Mouse (Mus musculus) limb, embryonic 15.5 days (tissue): ENCODE measurements around the gene Trp53inp2. TPM values are rescaled to one million over a fixed set of nuclear protein-coding genes. Genes with fewer than 3 reads are reported as not detected.

ENCODE experiments used
- ATAC-seq: fragments of 200-750 bp; cut with Nextera tagmentation; 2 replicates; pipeline ENCODE4 v1.8.0; 2017; ENCODE audit warnings: low read depth, moderate TSS enrichment; ENCODE audit not compliant: insufficient number of reproducible peaks, low FRiP score, low TSS enrichment
- H3K27ac ChIP-seq: fragments of 300-500 bp; sonication (generic); 2 replicates; pipeline ENCODE4 v1.5.1; 2015; ENCODE audit warnings: moderate library complexity, mild to moderate bottlenecking, inconsistent platforms
- H3K27me3 ChIP-seq: fragments of 300-500 bp; sonication (generic); 2 replicates; pipeline ENCODE4 v1.6.1; 2015; ENCODE audit warnings: inconsistent platforms
- H3K36me3 ChIP-seq: fragments of 300-500 bp; sonication (generic); 2 replicates; pipeline ENCODE4 v1.6.1; 2015; ENCODE audit warnings: inconsistent platforms
- H3K4me1 ChIP-seq: fragments of 300-500 bp; sonication (generic); 2 replicates; pipeline ENCODE4 v1.6.1; 2015; ENCODE audit warnings: inconsistent platforms
- H3K4me2 ChIP-seq: fragments of 300-500 bp; sonication (generic); 2 replicates; pipeline ENCODE4 v1.6.1; 2015; ENCODE audit warnings: mild to moderate bottlenecking, inconsistent platforms
- H3K4me3 ChIP-seq: fragments of 300-500 bp; sonication (generic); 2 replicates; pipeline ENCODE4 v1.5.1; 2015; ENCODE audit warnings: mild to moderate bottlenecking, inconsistent platforms
- H3K9ac ChIP-seq: fragments of 300-500 bp; sonication (generic); 2 replicates; pipeline ENCODE4 v1.6.1; 2015; ENCODE audit warnings: inconsistent platforms
- H3K9me3 ChIP-seq: fragments of 300-500 bp; sonication (generic); 2 replicates; pipeline ENCODE4 v1.6.1; 2016; ENCODE audit warnings: inconsistent platforms
- WGBS: fragments of 180-500 bp; shearing (Covaris S2); methylation state at CpG from one replicate; pipeline ENCODE4 v1.1.7; 2015; 5-methylcytosine and 5-hydroxymethylcytosine counted together
- polyA plus RNA-seq: library from polyadenylated mRNA; unstranded; fragments of >200 nt; fragmentation: Nextera tagmentation; extraction: Ambion mirVana; gene quantifications from 2 replicates; pipeline ENCODE4 v1.2.1, GENCODE M21; 2015

The Trp53inp2 gene
- polyA plus RNA-seq, 1 experiment from 2014 or later, result 16.7 TPM

DNA sequence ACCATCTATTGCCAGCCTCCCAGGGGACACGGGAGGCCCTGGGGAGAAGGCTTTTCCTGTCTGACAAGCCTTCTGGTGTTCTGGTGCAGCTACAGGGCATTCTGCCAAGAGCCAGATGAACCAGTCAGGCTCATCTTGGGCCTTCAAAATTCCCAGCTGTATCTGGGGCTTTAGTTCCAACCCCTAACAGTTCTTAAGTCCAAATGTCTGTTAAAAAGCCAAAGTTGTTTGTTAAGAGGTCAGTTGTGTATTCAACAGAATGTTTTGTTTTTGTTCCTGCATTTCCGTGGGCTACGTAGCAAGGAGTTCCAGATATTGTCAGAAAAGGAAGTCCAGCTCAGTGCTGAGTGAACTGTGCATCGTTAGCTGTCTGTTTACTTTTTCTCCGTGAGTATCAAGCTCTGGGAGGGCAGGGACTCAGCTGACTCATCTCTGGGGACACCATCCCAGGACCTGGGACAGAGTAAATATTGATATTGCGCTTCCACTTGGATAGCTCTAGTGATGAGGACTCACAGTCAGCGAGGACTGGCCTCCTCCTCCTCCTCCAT lies 11.5 kb upstream of the Trp53inp2 start:
- Histone ChIP-seq H3K9me3 (no peaks in the 10 kb centered on the region), H3K4me3 (no peak overlapping the region), H3K9ac (no peak overlapping the region), H3K27me3 (no peaks in the 10 kb centered on the region), H3K4me1 (0 out of 2 replicates have a peak, but pooled peaks cover 2% of the 10 kb centered on the region), H3K27ac (0 out of 2 replicates have a peak overlapping the region, but pooled peaks have one; percentile 1), H3K4me2 (no peak overlapping the region), H3K36me3 (no peaks in the 10 kb centered on the region)
- WGBS, result 55% methylated on average over 7 of the region's 7 CpGs
- ATAC-seq, result no peak

DNA sequence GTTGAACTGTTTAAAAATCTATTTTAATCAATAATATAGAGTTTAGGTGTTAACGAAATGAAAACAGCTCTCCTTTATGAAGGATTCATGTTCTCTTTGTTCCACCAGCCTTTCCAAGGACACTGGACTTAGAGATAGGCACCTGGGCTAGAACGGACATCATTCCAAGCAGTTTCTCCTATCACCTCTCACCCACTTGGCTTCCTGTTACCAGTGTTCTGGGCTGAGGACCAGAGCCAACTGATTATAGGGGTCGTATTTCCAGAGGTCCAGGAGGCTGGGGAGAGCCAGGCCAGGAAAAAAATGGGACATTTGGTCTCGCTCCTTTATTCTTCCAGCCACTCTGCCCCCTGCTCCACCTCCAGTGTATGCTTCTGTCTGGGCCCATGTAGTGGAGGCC lies 8.4 kb upstream of the Trp53inp2 start:
- Histone ChIP-seq H3K9ac (no peak overlapping the region), H3K4me1 (0 out of 2 replicates have a peak, but pooled peaks cover 2% of the 10 kb centered on the region), H3K4me3 (no peak overlapping the region), H3K36me3 (no peaks in the 10 kb centered on the region), H3K27ac (no peak overlapping the region), H3K9me3 (no peaks in the 10 kb centered on the region), H3K27me3 (no peaks in the 10 kb centered on the region), H3K4me2 (no peak overlapping the region)
- ATAC-seq, result no peak
- 48% methylated on average over 4 of the region's 4 CpGs for WGBS

DNA sequence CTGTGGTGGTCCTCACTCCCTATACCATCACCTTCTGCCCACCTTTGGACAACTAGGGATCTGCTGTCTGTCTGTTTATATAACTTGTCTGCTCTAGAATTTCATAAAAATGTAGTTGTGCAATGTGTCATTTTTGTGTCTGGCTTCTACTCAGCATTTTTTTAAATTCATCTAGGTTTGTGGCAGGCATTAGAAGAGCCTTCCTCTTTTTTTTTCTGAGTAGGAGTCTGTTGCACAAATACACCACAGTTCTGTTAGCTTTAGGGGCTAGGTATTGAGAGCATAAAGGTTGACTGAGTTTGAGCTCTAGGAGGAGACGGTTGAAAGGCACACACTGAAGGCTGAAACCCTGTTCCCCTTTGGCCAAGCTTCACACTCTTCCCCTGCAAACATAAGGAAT lies 7.6 kb upstream of the Trp53inp2 start:
- 0 out of 2 replicates have a peak, but pooled peaks cover 2% of the 10 kb centered on the region for H3K4me1 ChIP-seq
- H3K9ac ChIP-seq, result no peak overlapping the region
- no peak overlapping the region for H3K27ac ChIP-seq
- no peak overlapping the region for H3K4me3 ChIP-seq
- H3K27me3 ChIP-seq, result no peaks in the 10 kb centered on the region
- H3K4me2 ChIP-seq, result no peak overlapping the region
- H3K9me3 ChIP-seq, result no peaks in the 10 kb centered on the region
- ATAC-seq, result no peak
- 68% methylated on average over 1 of the region's 1 CpGs for WGBS
- no peaks in the 10 kb centered on the region for H3K36me3 ChIP-seq

DNA sequence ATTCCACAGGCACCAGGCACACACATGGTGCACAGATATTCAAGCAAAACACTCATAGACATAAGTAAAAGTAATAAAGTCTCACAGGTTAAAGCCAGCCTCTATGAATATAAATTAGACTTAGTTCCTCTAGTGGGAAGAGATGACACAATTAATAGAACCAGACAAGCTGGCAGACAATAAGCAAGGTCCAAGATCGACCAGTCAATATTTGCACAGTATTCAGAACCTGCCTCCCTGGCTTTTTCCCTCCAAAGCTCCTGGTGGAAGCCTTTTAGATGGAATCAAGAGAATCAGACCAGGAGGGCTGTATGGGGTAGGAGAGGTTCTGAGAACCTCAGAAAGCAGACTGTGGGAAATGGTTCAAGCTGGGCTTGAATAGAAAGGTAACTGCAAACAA lies 7.0 kb upstream of the Trp53inp2 start:
- no peak for ATAC-seq
- Histone ChIP-seq H3K4me3 (no peak overlapping the region), H3K36me3 (no peaks in the 10 kb centered on the region), H3K9ac (no peak overlapping the region), H3K27me3 (no peaks in the 10 kb centered on the region), H3K27ac (no peak overlapping the region), H3K4me2 (no peak overlapping the region), H3K9me3 (no peaks in the 10 kb centered on the region), H3K4me1 (0 out of 2 replicates have a peak, but pooled peaks cover 2% of the 10 kb centered on the region)
- 71% methylated on average over 1 of the region's 1 CpGs for WGBS

DNA sequence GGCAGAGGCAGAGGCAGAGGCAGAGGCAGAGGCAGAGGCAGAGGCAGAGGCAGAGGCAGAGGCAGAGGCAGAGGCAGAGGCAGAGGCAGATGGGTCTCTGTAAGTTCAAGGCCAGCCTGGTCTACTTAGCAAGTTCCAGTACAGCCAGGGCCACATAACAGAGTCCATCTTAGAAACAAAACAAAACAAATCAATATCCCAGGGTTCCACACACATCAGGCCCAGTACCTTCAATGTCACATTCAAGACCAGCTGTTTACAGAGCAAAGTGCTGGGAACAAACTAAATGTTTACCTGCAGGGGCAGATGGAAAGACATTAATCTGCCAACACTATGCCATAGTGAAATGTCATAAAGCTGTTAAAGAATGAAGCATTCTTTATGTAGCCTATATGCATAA lies 6.3 kb upstream of the Trp53inp2 start:
- Histone ChIP-seq H3K4me2 (no peak overlapping the region), H3K4me1 (no peaks in the 10 kb centered on the region), H3K27ac (no peak overlapping the region), H3K27me3 (no peaks in the 10 kb centered on the region), H3K9me3 (no peaks in the 10 kb centered on the region), H3K36me3 (no peaks in the 10 kb centered on the region), H3K4me3 (no peak overlapping the region), H3K9ac (no peak overlapping the region)
- ATAC-seq, result no peak

DNA sequence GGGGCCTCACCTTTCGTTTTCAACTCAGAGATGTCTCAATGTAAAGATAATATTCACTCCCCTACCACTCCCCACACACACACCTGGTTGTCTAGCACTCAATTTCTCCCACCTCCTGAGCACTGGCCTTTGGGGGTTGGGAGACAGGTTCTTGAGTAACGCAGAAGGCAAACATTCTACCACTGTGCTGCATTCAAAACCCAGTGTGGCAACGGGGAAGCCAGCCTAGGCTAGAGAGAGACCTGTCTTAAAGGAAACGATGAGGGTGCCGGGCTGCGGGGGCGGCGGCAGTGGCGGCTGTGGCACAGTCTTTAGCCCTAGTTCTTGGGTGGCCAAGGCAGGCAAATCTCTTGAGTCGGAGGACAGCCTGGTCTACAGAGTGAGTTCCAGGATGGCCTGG lies 4.7 kb upstream of the Trp53inp2 start:
- ATAC-seq, result no peak
- Histone ChIP-seq H3K27ac (no peak overlapping the region), H3K36me3 (no peaks in the 10 kb centered on the region), H3K4me3 (no peak overlapping the region), H3K9me3 (no peaks in the 10 kb centered on the region), H3K4me1 (peaks cover 4% of the 10 kb centered on the region; the same call in 1 of the 2 replicates), H3K9ac (no peak overlapping the region), H3K4me2 (no peak overlapping the region), H3K27me3 (peaks cover 5% of the 10 kb centered on the region; the same call in 1 of the 2 replicates)
- 78% methylated on average over 10 of the region's 10 CpGs for WGBS

DNA sequence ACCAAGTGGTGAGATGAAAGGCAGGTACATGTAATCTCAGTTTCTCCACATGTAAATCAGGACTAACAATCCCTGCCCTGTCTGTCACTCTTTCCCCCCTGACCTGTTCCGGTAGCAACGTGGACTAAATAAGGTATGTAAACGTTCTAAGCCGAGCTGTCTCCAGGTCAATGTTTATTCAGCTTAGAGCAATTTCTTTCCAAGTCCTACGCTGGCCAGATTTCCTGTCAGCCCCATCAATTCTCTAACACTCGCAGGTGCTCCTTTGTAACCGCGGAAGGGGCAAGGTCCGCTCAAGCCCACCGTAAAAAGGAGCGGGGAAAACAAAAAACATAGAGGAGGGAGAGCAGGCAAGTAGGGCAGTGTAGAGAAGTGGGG lies 190 bp downstream of the Trp53inp2 start:
- H3K4me2 ChIP-seq, result peak overlapping the region; percentile 80
- no peak for ATAC-seq
- H3K9me3 ChIP-seq, result no peaks in the 10 kb centered on the region
- peaks cover 22% of the 10 kb centered on the region for H3K4me1 ChIP-seq
- 4% methylated on average over 11 of the region's 11 CpGs for WGBS
- no peaks in the 10 kb centered on the region for H3K36me3 ChIP-seq
- peak overlapping the region; percentile 85; the same call in 1 of the 2 replicates for H3K9ac ChIP-seq
- peak overlapping the region; percentile 98 for H3K4me3 ChIP-seq
- H3K27ac ChIP-seq, result no peak overlapping the region
- peaks cover 5% of the 10 kb centered on the region; the same call in 1 of the 2 replicates for H3K27me3 ChIP-seq

DNA sequence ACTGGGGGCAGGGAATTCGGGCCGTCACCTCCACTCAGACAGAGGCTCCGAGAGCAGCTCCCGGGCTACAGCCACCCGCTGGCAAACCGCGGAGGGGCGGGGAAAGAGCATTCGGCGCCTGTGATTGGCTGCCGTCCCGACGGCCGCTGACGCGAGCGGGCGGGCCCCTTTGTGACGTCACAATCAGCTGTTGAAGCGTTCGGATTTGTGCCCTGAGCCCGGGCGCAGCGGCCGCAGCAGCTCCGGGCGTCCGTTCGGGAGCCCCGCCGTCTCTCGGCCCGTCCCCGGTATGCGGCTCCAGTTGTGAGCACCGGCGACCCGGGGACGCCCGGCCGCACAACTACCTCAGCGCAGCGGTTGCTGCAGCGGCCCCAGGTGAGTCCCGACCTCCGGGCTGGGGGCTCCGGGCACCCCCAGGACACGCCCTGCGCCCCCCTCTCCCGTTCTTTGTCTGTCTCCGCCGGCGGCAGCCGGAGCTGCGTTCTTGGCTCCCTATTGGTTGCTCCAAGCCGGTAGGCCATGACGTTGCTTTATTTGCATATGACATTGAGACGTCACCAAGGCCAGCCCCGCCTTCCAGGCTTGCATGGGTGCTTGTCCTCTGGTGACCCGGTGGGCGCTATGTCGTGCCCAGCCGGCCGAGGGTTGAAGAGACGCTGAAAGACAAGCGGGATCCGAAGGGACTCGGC lies 928 bp downstream of the Trp53inp2 start:
- Histone ChIP-seq H3K4me3 (peak overlapping the region; percentile 98), H3K4me1 (peaks cover 30% of the 10 kb centered on the region), H3K27ac (peak overlapping the region; percentile 97), H3K9ac (peak overlapping the region; percentile 85), H3K36me3 (no peaks in the 10 kb centered on the region), H3K27me3 (peaks cover 5% of the 10 kb centered on the region; the same call in 1 of the 2 replicates), H3K4me2 (peak overlapping the region; percentile 80), H3K9me3 (no peaks in the 10 kb centered on the region)
- under 1% methylated on average over 68 of the region's 68 CpGs for WGBS
- peak; percentile 84 for ATAC-seq

DNA sequence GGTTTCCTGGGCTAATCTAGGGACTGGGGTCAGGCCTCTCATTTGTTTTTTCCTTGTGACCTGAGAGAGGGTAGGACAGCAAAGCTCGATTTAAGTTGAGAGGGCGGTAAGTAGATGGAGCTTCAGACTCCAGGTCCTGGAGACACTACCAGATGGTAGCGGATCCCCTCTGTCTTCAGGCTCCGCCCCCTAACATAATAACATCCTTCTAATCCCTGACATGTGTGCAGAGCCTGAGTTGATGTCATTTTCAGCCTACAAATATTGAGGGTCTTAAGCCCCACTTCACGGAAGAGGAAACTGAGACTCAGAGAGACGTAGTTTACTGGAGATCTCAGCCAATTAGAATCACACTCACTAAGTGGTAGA lies 1.5 kb downstream of the Trp53inp2 start:
- peak overlapping the region; percentile 97 for H3K27ac ChIP-seq
- no peak for ATAC-seq
- peaks cover 35% of the 10 kb centered on the region for H3K4me1 ChIP-seq
- peaks cover under 1% of the 10 kb centered on the region; the same call in 1 of the 2 replicates for H3K36me3 ChIP-seq
- no peaks in the 10 kb centered on the region for H3K9me3 ChIP-seq
- WGBS, result 19% methylated on average over 6 of the region's 6 CpGs
- H3K9ac ChIP-seq, result peak overlapping the region; percentile 85; the same call in 1 of the 2 replicates
- peak overlapping the region; percentile 98 for H3K4me3 ChIP-seq
- peaks cover 5% of the 10 kb centered on the region; the same call in 1 of the 2 replicates for H3K27me3 ChIP-seq
- H3K4me2 ChIP-seq, result peak overlapping the region; percentile 80

DNA sequence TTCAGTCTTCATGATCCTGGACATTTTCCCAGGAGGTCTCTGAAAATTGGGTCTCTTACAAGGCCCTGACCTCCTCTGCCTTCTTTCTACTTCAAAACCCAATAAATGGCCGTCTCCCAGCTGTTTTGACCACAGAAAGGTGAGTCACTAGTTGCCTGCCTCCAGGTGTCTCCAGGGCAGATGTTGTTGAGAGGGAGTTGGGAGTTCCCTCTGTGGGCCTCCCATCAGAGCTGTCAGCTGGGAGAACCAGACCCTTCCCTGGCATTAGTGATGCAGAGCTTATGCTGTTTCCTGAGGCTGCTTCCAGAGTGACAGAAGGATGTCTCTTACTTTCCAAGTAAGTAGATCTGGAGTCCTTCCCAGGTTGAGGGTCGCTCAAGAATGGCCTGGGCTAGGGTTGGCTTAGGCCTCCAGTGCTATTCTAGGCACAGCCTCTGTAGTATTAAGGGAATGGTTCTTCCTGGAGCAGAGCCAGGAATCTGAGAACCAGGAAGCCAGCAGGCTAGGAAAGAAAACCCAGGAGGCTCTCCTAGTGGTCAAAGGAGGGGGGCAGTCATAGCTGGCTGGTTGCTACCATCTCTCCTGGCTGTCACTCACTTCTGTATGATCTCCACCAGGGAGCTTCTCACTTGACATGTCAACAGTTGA lies 2.1 kb downstream of the Trp53inp2 start:
- H3K9me3 ChIP-seq, result no peaks in the 10 kb centered on the region
- H3K9ac ChIP-seq, result no peak overlapping the region
- peak overlapping the region; percentile 80 for H3K4me2 ChIP-seq
- peak overlapping the region; percentile 8; the same call in 1 of the 2 replicates for H3K27ac ChIP-seq
- no peak for ATAC-seq
- H3K36me3 ChIP-seq, result peaks cover 6% of the 10 kb centered on the region; the same call in 1 of the 2 replicates
- WGBS, result 56% methylated on average over 2 of the region's 2 CpGs
- H3K27me3 ChIP-seq, result peaks cover 5% of the 10 kb centered on the region; the same call in 1 of the 2 replicates
- H3K4me1 ChIP-seq, result peaks cover 36% of the 10 kb centered on the region
- peak overlapping the region; percentile 98; the same call in 1 of the 2 replicates for H3K4me3 ChIP-seq

DNA sequence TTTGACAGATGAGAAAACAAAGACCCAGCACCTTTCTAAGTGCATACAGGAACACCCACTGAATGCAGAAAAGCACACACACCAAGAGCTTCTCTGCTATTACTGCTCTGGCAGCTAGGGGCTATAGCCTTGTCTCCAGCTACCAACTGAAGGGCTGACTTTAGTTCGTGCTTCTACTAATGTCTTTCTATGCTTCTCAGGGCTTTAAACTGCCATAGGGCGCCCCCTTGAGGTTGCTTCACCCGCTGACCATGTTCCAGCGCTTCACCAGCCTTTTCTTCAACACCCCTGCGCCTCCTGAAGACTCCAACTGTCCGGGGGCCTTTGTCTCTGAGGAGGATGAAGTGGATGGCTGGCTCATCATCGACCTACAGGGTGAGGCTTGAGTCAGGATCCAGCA lies 4.2 kb downstream of the Trp53inp2 start:
- Histone ChIP-seq H3K4me1 (peaks cover 36% of the 10 kb centered on the region), H3K27ac (no peak overlapping the region), H3K9me3 (no peaks in the 10 kb centered on the region), H3K4me3 (no peak overlapping the region), H3K27me3 (peaks cover 4% of the 10 kb centered on the region; the same call in 1 of the 2 replicates), H3K36me3 (peaks cover 20% of the 10 kb centered on the region), H3K9ac (no peak overlapping the region), H3K4me2 (no peak overlapping the region)
- WGBS, result 32% methylated on average over 7 of the region's 7 CpGs
- ATAC-seq, result no peak
